Mouse (Mus musculus): ENCODE results near the gene Scamp4. TPM values are rescaled to one million over a fixed set of nuclear protein-coding genes. Genes with fewer than 3 reads are reported as not detected.

The Scamp4 gene
- polyA plus RNA-seq, 1 experiment, result not detected

GRCm38 (mm10) chr10:80613821-80614220, 11.1 kb downstream of the Scamp4 start:
- peaks cover 5% of the 10 kb centered on the region; the same call in 1 of the 2 replicates for H3K4me1 ChIP-seq (ENCODE audit: control insufficient read depth, insufficient read depth, low read length)
- WGBS, result 73% methylated on average over 3 of the region's 3 CpGs
- H3K4me3 ChIP-seq (ENCODE audit: insufficient read depth, low read depth, low read length), result no peak overlapping the region
- H3K27ac ChIP-seq (ENCODE audit: insufficient read depth, low read depth, low read length), result no peak overlapping the region
- TF ChIP-seq POLR2A (IDR thresholded peaks at IDR 0.05; ENCODE audit: insufficient read depth, low read depth, low read length), result no peak
- no peak for TF ChIP-seq CTCF (IDR thresholded peaks at IDR 0.05; ENCODE audit: insufficient read depth, low read depth, low read length)

GRCm38 (mm10) chr10:80614351-80614750, 11.7 kb downstream of the Scamp4 start:
- peaks cover 5% of the 10 kb centered on the region; the same call in 1 of the 2 replicates for H3K4me1 ChIP-seq (ENCODE audit: control insufficient read depth, insufficient read depth, low read length)
- H3K27ac ChIP-seq (ENCODE audit: insufficient read depth, low read depth, low read length), result no peak overlapping the region
- no peak for TF ChIP-seq CTCF (IDR thresholded peaks at IDR 0.05; ENCODE audit: insufficient read depth, low read depth, low read length)
- no peak for TF ChIP-seq POLR2A (IDR thresholded peaks at IDR 0.05; ENCODE audit: insufficient read depth, low read depth, low read length)
- WGBS, result 79% methylated on average over 6 of the region's 6 CpGs
- no peak overlapping the region for H3K4me3 ChIP-seq (ENCODE audit: insufficient read depth, low read depth, low read length)

GRCm38 (mm10) chr10:80618181-80618580, 15.5 kb downstream of the Scamp4 start:
- Histone ChIP-seq H3K27ac (ENCODE audit: insufficient read depth, low read depth, low read length) (no peak overlapping the region), H3K4me3 (ENCODE audit: insufficient read depth, low read depth, low read length) (no peak overlapping the region), H3K4me1 (ENCODE audit: control insufficient read depth, insufficient read depth, low read length) (peaks cover 7% of the 10 kb centered on the region)
- WGBS, result 77% methylated on average over 9 of the region's 9 CpGs
- TF ChIP-seq CTCF (IDR thresholded peaks at IDR 0.05; ENCODE audit: insufficient read depth, low read depth, low read length), result no peak
- TF ChIP-seq POLR2A (IDR thresholded peaks at IDR 0.05; ENCODE audit: insufficient read depth, low read depth, low read length), result no peak

GRCm38 (mm10) chr10:80619465-80620244, 17.0 kb downstream of the Scamp4 start:
- no peak for TF ChIP-seq POLR2A (IDR thresholded peaks at IDR 0.05; ENCODE audit: insufficient read depth, low read depth, low read length)
- TF ChIP-seq CTCF (IDR thresholded peaks at IDR 0.05; ENCODE audit: insufficient read depth, low read depth, low read length), result no peak
- WGBS, result 49% methylated on average over 8 of the region's 8 CpGs
- Histone ChIP-seq H3K4me1 (ENCODE audit: control insufficient read depth, insufficient read depth, low read length) (peaks cover 22% of the 10 kb centered on the region), H3K4me3 (ENCODE audit: insufficient read depth, low read depth, low read length) (no peak overlapping the region), H3K27ac (ENCODE audit: insufficient read depth, low read depth, low read length) (no peak overlapping the region)

- WGBS, result 85% methylated on average over 9 of the region's 9 CpGs
Observed at GRCm38 (mm10) chr10:80620365-80620764, 17.7 kb downstream of the Scamp4 start.

GRCm38 (mm10) chr10:80620796-80621689, 18.4 kb downstream of the Scamp4 start:
- peak overlapping the region; percentile 60; the same call in 1 of the 2 replicates for H3K27ac ChIP-seq (ENCODE audit: insufficient read depth, low read depth, low read length)
- H3K4me3 ChIP-seq (ENCODE audit: insufficient read depth, low read depth, low read length), result peak overlapping the region; percentile 74
- TF ChIP-seq CTCF (IDR thresholded peaks at IDR 0.05; ENCODE audit: insufficient read depth, low read depth, low read length), result no peak
- no peak for TF ChIP-seq POLR2A (IDR thresholded peaks at IDR 0.05; ENCODE audit: insufficient read depth, low read depth, low read length)
- WGBS, result 36% methylated on average over 16 of the region's 16 CpGs
- peaks cover 35% of the 10 kb centered on the region for H3K4me1 ChIP-seq (ENCODE audit: control insufficient read depth, insufficient read depth, low read length)

More at GRCm38 (mm10) chr10:80620365-80620764, 17.7 kb downstream of the Scamp4 start:
- Histone ChIP-seq H3K27ac (ENCODE audit: insufficient read depth, low read depth, low read length) (no peak overlapping the region), H3K4me3 (ENCODE audit: insufficient read depth, low read depth, low read length) (no peak overlapping the region), H3K4me1 (ENCODE audit: control insufficient read depth, insufficient read depth, low read length) (peaks cover 28% of the 10 kb centered on the region)
- TF ChIP-seq CTCF (IDR thresholded peaks at IDR 0.05; ENCODE audit: insufficient read depth, low read depth, low read length) (no peak), POLR2A (IDR thresholded peaks at IDR 0.05; ENCODE audit: insufficient read depth, low read depth, low read length) (no peak)

GRCm38 (mm10) chr10:80621690-80621939, 18.9 kb downstream of the Scamp4 start:
- peak overlapping the region; percentile 99; the same call in 1 of the 2 replicates for H3K27ac ChIP-seq (ENCODE audit: insufficient read depth, low read depth, low read length)
- peak overlapping the region; percentile 74 for H3K4me3 ChIP-seq (ENCODE audit: insufficient read depth, low read depth, low read length)
- WGBS, result under 1% methylated on average over 9 of the region's 9 CpGs
- TF ChIP-seq CTCF (IDR thresholded peaks at IDR 0.05; ENCODE audit: insufficient read depth, low read depth, low read length) (no peak), POLR2A (IDR thresholded peaks at IDR 0.05; ENCODE audit: insufficient read depth, low read depth, low read length) (no peak)
- H3K4me1 ChIP-seq (ENCODE audit: control insufficient read depth, insufficient read depth, low read length), result peaks cover 37% of the 10 kb centered on the region

GRCm38 (mm10) chr10:80621940-80622660, 19.4 kb downstream of the Scamp4 start:
- Histone ChIP-seq H3K27ac (ENCODE audit: insufficient read depth, low read depth, low read length) (peak overlapping the region; percentile 99), H3K4me1 (ENCODE audit: control insufficient read depth, insufficient read depth, low read length) (peaks cover 37% of the 10 kb centered on the region), H3K4me3 (ENCODE audit: insufficient read depth, low read depth, low read length) (peak overlapping the region; percentile 74)
- TF ChIP-seq POLR2A (IDR thresholded peaks at IDR 0.05; ENCODE audit: insufficient read depth, low read depth, low read length) (peak; percentile 80), CTCF (IDR thresholded peaks at IDR 0.05; ENCODE audit: insufficient read depth, low read depth, low read length) (no peak)
- under 1% methylated on average over 64 of the region's 64 CpGs for WGBS

All from olfactory bulb, adult 2 months (tissue).